ENCODE assay signal across 33 mouse cellular contexts in the genomic region with DNA sequence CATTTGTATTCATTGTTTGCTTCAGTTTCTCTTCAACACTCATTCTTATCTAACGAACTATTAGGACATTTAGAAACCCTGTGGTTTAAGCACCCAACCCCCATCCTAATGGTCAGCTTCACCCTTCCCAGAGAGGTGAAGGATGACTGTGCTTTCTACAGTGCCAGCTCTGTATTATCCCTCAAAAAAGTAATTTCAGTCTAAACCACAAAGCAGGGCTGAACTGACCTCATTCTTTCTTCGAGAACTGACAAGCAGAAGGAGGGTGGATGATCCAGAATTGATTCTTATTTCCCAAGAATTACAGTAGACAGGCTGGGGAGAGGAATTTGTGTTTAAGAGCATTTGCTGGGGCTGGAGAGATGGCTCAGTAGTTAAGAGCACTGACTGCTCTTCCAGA. TPM values are rescaled to one million over a fixed set of nuclear protein-coding genes. Genes with fewer than 3 reads are reported as not detected.
DNase-seq lines count a peak whose midpoint lies in the region; ATAC-seq and TF ChIP-seq lines count a peak whose summit lies in the region.
"Had no signal": no experiment of that assay in that cellular context is flagged by ENCODE, and none has a peak within 500 bp of the region (broad histone marks: within the 10 kb centered on the region; RNA-seq: fewer than 3 reads in every experiment).

No protein-coding gene starts in this region.

- 49% methylated on average over 2 of the region's 2 CpGs for WGBS in heart, embryonic 10.5 days

- in situ Hi-C loops in Patski (cut with MboI; ENCODE audit: low pct_unique_long_range_greater_than_20kb) = no loop called here

- no peak overlapping the region for H3K4me3 ChIP-seq in heart, embryonic 10.5 days
- H3K4me3 ChIP-seq in G1E (ENCODE audit: low read depth, low read length) = no peak overlapping the region
- H3K4me3 ChIP-seq: hindbrain, embryonic 13.5 days; limb, embryonic 12.5 days; liver, embryonic 15.5 days; midbrain, embryonic 10.5 days; midbrain, embryonic 15.5 days had no signal

- peaks cover 15% of the 10 kb centered on the region for H3K4me1 ChIP-seq in heart, embryonic 10.5 days
- H3K4me1 ChIP-seq in G1E (ENCODE audit: insufficient read depth, low read depth, low read length) = no peaks in the 10 kb centered on the region
- H3K4me1 ChIP-seq: hindbrain, embryonic 13.5 days; limb, embryonic 12.5 days; liver, embryonic 15.5 days; midbrain, embryonic 15.5 days had no signal

- H3K9me3 ChIP-seq in heart, embryonic 10.5 days = no peaks in the 10 kb centered on the region
- H3K9me3 ChIP-seq in G1E (replicated peaks) = no peaks in the 10 kb centered on the region
- H3K9me3 ChIP-seq: hindbrain, embryonic 13.5 days; limb, embryonic 12.5 days; liver, embryonic 15.5 days; midbrain, embryonic 10.5 days; midbrain, embryonic 15.5 days had no signal

- POLR2A ChIA-PET in Patski (lab: Charles Lee) = no interaction called here

- TF ChIP-seq CTCF in G1E (IDR thresholded peaks at IDR 0.05; ENCODE audit: low read depth, low read length) (no peak), Patski (IDR thresholded peaks at IDR 0.05) (no peak)

- CTCF ChIA-PET in Patski (lab: Charles Lee) = interaction anchor here (1.1 kb wide), 1 partner anchor 10 kb away, joined by 4 read pairs; no protein-coding TSS in a partner anchor

- no peaks in the 10 kb centered on the region for H3K36me3 ChIP-seq in heart, embryonic 10.5 days
- no peaks in the 10 kb centered on the region for H3K36me3 ChIP-seq in G1E (replicated peaks)
- H3K36me3 ChIP-seq: hindbrain, embryonic 13.5 days; limb, embryonic 12.5 days; liver, embryonic 15.5 days; midbrain, embryonic 10.5 days; midbrain, embryonic 15.5 days had no signal

- H3K27ac ChIP-seq in heart, embryonic 10.5 days = 0 out of 2 replicates have a peak overlapping the region, but pooled peaks have one; percentile 69
- H3K27ac ChIP-seq: hindbrain, embryonic 13.5 days; kidney, postnatal 0 days; limb, embryonic 12.5 days; liver, embryonic 15.5 days; midbrain, embryonic 10.5 days; midbrain, embryonic 15.5 days; stomach, postnatal 0 days had no signal

- intact Hi-C loops in heart, postnatal 14 days (cut with DNase I) = no loop called here

- no peak for DNase-seq in heart, embryonic 10.5 days (ENCODE audit: low spot score)
- no peak for DNase-seq in heart, postnatal 14 days
- DNase-seq in G1E (ENCODE audit: low spot score) (no peak), Patski (ENCODE audit: low read depth, low spot score) (peak; percentile 50)
- DNase-seq in layer of hippocampus, postnatal 14 days (ENCODE audit: low spot score in 2 of 2) = no peak
- DNase-seq in kidney, postnatal 14 days = no peak
- DNase-seq: cerebellum, adult 11-12 months; cerebellum, postnatal 10 days; gastrocnemius, postnatal 25 days; heart, postnatal 4 days; kidney, adult 8-10 months; layer of hippocampus, adult 9-11 months; lung, embryonic 14.5 days; lung, postnatal 14 days; right cerebral cortex, postnatal 25 days; thymus, adult 18-20 months; thymus, postnatal 36 days had no signal

- no peaks in the 10 kb centered on the region for H3K27me3 ChIP-seq in heart, embryonic 10.5 days (ENCODE audit: insufficient read depth, poor library complexity, severe bottlenecking)
- H3K27me3 ChIP-seq in G1E (ENCODE audit: insufficient read depth, low read length) (peaks cover 9% of the 10 kb centered on the region), Patski (no peaks in the 10 kb centered on the region)
- H3K27me3 ChIP-seq: hindbrain, embryonic 13.5 days; limb, embryonic 12.5 days; liver, embryonic 15.5 days; midbrain, embryonic 15.5 days had no signal

- ATAC-seq in G1E (ENCODE audit: extremely low read depth, insufficient number of reproducible peaks, low FRiP score, poor library complexity, severe bottlenecking) (peak; percentile 69), Patski (peak; percentile 57)
- peak; percentile 53; the same call in 1 of the 2 replicates for ATAC-seq in megakaryocyte, adult 5-6 weeks (ENCODE audit: poor library complexity, severe bottlenecking)
- ATAC-seq: forebrain, embryonic 14.5 days; intestine, embryonic 16.5 days; midbrain, embryonic 15.5 days had no signal

RNA-seq across cellular contexts. Expression of a gene that starts 13.4 kb away (rescaled TPM):
- 0.14 TPM in 1 of 2 replicates, not detected in the other for polyA plus RNA-seq in heart, embryonic 10.5 days (2016; fragmentation: Nextera tagmentation; extraction: Ambion mirVana)
- total RNA-seq in heart, postnatal 14 days (2021) = 10 to 100 TPM in 1 of 2 experiments, 1 to 10 TPM in 1; 5.1 to 18.8 TPM
- total RNA-seq in G1E (2014; fragmentation: Nextera tagmentation) (not detected in 2 replicates), G1E (2017) (0.16 TPM in 1 of 2 replicates, not detected in the other)
- polyA plus RNA-seq in G1E (2012) (not detected in 2 replicates), Patski (2021) (not detected)
- total RNA-seq in megakaryocyte, adult 5-6 weeks (2015) = 0.55 and 0.80 TPM in 2 replicates
- 0.40 and 1.7 TPM in 2 replicates for total RNA-seq in megakaryocyte, adult 5-6 weeks (2017)
- not detected for total RNA-seq in layer of hippocampus, postnatal 14 days (2021)
- total RNA-seq: left cerebral cortex, adult 18-20 months; left cerebral cortex, postnatal 14 days; neutrophil, adult 5-6 weeks had no signal
- polyA plus RNA-seq: embryonic facial prominence, embryonic 11.5 days; forebrain, embryonic 14.5 days; heart, embryonic 16.5 days; hindbrain, embryonic 13.5 days; intestine, embryonic 16.5 days; limb, embryonic 12.5 days; liver, adult 2 months; liver, embryonic 15.5 days; lung, embryonic 14.5 days; midbrain, embryonic 10.5 days; midbrain, embryonic 15.5 days; stomach, postnatal 0 days had no signal

RNA-seq across cellular contexts. Expression of a gene that starts 32.2 kb away (rescaled TPM):
- polyA plus RNA-seq in heart, embryonic 10.5 days (2016; fragmentation: Nextera tagmentation; extraction: Ambion mirVana) = 134 and 158 TPM in 2 replicates
- 1 to 10 TPM; 4.4 to 9.3 TPM for total RNA-seq in heart, postnatal 14 days (2021)
- total RNA-seq in G1E (2014; fragmentation: Nextera tagmentation) (181 and 229 TPM in 2 replicates), G1E (2017) (87.3 and 90.1 TPM in 2 replicates)
- polyA plus RNA-seq in G1E (2012) (29.7 and 49.2 TPM in 2 replicates), Patski (2021) (25.8 TPM)
- 107 and 122 TPM in 2 replicates for total RNA-seq in megakaryocyte, adult 5-6 weeks (2015)
- total RNA-seq in megakaryocyte, adult 5-6 weeks (2017) = 42.3 and 45.5 TPM in 2 replicates
- 1 to 10 TPM; 4.8 to 5.1 TPM for total RNA-seq in layer of hippocampus, postnatal 14 days (2021)
- polyA plus RNA-seq: liver, adult 2 months had no signal

RNA-seq across cellular contexts. Expression of a gene that starts 52.5 kb away (rescaled TPM):
- 163 and 184 TPM in 2 replicates for polyA plus RNA-seq in heart, embryonic 10.5 days (2016; fragmentation: Nextera tagmentation; extraction: Ambion mirVana)
- total RNA-seq in heart, postnatal 14 days (2021) = 100 to 1,000 TPM; 264 to 305 TPM
- total RNA-seq in G1E (2014; fragmentation: Nextera tagmentation) (776 and 797 TPM in 2 replicates), G1E (2017) (849 and 913 TPM in 2 replicates)
- polyA plus RNA-seq in G1E (2012) (8.4 and 10.5 TPM in 2 replicates), Patski (2021) (578 TPM)
- total RNA-seq in megakaryocyte, adult 5-6 weeks (2015) = 299 and 324 TPM in 2 replicates
- total RNA-seq in megakaryocyte, adult 5-6 weeks (2017) = 454 and 463 TPM in 2 replicates
- 100 to 1,000 TPM; 713 to 771 TPM for total RNA-seq in layer of hippocampus, postnatal 14 days (2021)

Comparison
In these comparisons a context has a peak if more than half of its experiments do, and no peak if none do; other contexts are left out.
1. RNA of a gene that starts 32.2 kb away (total RNA-seq): 87.3 to 229 TPM in G1E and 42.3 to 122 TPM in megakaryocyte, adult 5-6 weeks; 4.4 to 9.3 TPM in heart, postnatal 14 days and 4.8 to 5.1 TPM in layer of hippocampus, postnatal 14 days; every median in the first group is over 4 times any median in the second.
2. Peak in every context shown above with its lines, with median percentiles within 50 percentile points of each other: ATAC-seq.